Mouse (Mus musculus) induced T-regulatory cell, adult 2 months (primary cell): ENCODE data around the gene Gm17349.

Experiments
- DNase-seq: peaks from one replicate; pipeline ENCODE4 v3.0.0-alpha.2; 2012; ENCODE audit warnings: low read depth

Gm17349 gene

GRCm38 (mm10) chr15:99699715-99700114 is 5.6 kb downstream of the Gm17349 start:
- DNase-seq: no peak

- DNase-seq: peak; percentile 45
Measured at GRCm38 (mm10) chr15:99698533-99699085, 6.7 kb downstream of the Gm17349 start.

GRCm38 (mm10) chr15:99697309-99697708 is 8.0 kb downstream of the Gm17349 start:
- DNase-seq: no peak

- no peak for DNase-seq
Measured at GRCm38 (mm10) chr15:99691976-99692375, 13.3 kb downstream of the Gm17349 start.

GRCm38 (mm10) chr15:99690924-99691323 is 14.4 kb downstream of the Gm17349 start:
- no peak for DNase-seq

GRCm38 (mm10) chr15:99688712-99689111 is 16.6 kb downstream of the Gm17349 start:
- DNase-seq: peak; percentile 71

GRCm38 (mm10) chr15:99684156-99684555 is 21.1 kb downstream of the Gm17349 start:
- DNase-seq: no peak

GRCm38 (mm10) chr15:99682880-99683279 is 22.4 kb downstream of the Gm17349 start:
- DNase-seq: peak; percentile 61

- DNase-seq: no peak
Measured at GRCm38 (mm10) chr15:99679008-99679407, 26.3 kb downstream of the Gm17349 start.

GRCm38 (mm10) chr15:99678063-99678800 is 27.1 kb downstream of the Gm17349 start:
- DNase-seq: peak; percentile 67

- DNase-seq: no peak
Measured at GRCm38 (mm10) chr15:99677089-99677488, 28.2 kb downstream of the Gm17349 start.

GRCm38 (mm10) chr15:99674866-99675265 is 30.4 kb downstream of the Gm17349 start:
- DNase-seq: no peak

- no peak for DNase-seq
Measured at GRCm38 (mm10) chr15:99671783-99672182, 33.5 kb downstream of the Gm17349 start.

GRCm38 (mm10) chr15:99670964-99671670 is 34.2 kb downstream of the Gm17349 start:
- DNase-seq: no peak

- no peak for DNase-seq
Measured at GRCm38 (mm10) chr15:99670154-99670821, 35.0 kb downstream of the Gm17349 start, which contains the start of gene Asic1. Asic1 (plus strand) TSS chr15:99670368.

- no peak for DNase-seq
Measured at GRCm38 (mm10) chr15:99669392-99669791, 35.9 kb downstream of the Gm17349 start.

- DNase-seq: peak; percentile 78
Measured at GRCm38 (mm10) chr15:99668881-99669280, 36.4 kb downstream of the Gm17349 start.

GRCm38 (mm10) chr15:99667544-99667943 is 37.7 kb downstream of the Gm17349 start:
- no peak for DNase-seq

- no peak for DNase-seq
Measured at GRCm38 (mm10) chr15:99664600-99665451, 40.5 kb downstream of the Gm17349 start.

GRCm38 (mm10) chr15:99663964-99664599 is 41.2 kb downstream of the Gm17349 start:
- DNase-seq: no peak

- no peak for DNase-seq
Measured at GRCm38 (mm10) chr15:99662371-99662770, 42.9 kb downstream of the Gm17349 start.
